Mouse (Mus musculus): ENCODE results near the gene Pacsin1. TPM values are rescaled to one million over a fixed set of nuclear protein-coding genes. Genes with fewer than 3 reads are reported as not detected.

The Pacsin1 gene
- polyA plus RNA-seq, 1 experiment = 0.01 TPM

DNA sequence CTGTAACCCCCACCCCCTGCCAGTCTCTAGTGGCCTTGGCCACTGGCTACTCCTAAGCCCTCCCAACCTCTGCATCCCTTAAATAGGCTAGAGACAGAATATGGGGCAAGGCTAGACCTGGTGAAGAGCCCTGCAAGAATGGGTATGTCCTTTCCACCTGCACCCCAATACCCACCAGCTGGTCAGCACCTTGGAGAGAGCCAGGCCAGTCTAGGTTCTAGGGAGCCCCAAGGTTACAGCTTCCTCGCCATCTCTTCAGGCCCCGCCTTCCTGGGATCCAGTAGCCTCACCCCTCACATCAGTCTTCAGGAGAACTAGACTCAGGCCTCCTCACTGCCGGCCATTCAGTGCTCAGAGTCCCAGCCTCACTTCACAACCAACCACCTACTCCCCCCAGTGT is 69.0 kb downstream of the Pacsin1 start:
- Histone ChIP-seq H3K27me3 (ENCODE audit: control insufficient read depth) (peaks cover 19% of the 10 kb centered on the region), H3K36me3 (ENCODE audit: control insufficient read depth) (no peaks in the 10 kb centered on the region), H3K4me1 (ENCODE audit: control insufficient read depth) (no peaks in the 10 kb centered on the region), H3K9me3 (ENCODE audit: control insufficient read depth, low read length) (no peaks in the 10 kb centered on the region), H3K4me3 (replicated peaks) (no peak overlapping the region)
- TF ChIP-seq GATA1 (IDR thresholded peaks at IDR 0.05; ENCODE audit: low read length) (no peak), TAL1 (IDR thresholded peaks at IDR 0.05; ENCODE audit: low read length) (no peak)

DNA sequence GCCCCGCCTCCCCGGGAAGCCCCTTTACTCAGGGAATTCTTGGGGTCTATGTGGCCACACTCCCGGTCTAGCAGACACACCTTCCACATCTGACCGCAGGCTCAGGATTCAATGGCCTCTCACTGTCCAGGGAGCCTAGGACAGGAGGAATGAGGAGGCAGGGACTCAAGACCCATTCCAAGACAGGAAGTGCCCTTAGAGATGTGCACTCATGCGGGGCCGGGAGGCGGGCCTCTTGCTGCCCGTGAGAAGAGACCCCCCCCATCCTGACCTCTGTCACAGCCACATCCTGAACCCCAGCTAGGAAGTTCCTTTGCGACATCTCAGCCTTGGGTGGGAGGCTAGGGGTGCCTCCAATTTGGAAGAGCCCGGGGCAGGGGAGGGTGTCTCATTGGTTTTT is 69.7 kb downstream of the Pacsin1 start:
- no peaks in the 10 kb centered on the region for H3K36me3 ChIP-seq (ENCODE audit: control insufficient read depth)
- no peaks in the 10 kb centered on the region for H3K9me3 ChIP-seq (ENCODE audit: control insufficient read depth, low read length)
- H3K4me3 ChIP-seq (replicated peaks) = no peak overlapping the region
- H3K4me1 ChIP-seq (ENCODE audit: control insufficient read depth) = no peaks in the 10 kb centered on the region
- TF ChIP-seq GATA1 (IDR thresholded peaks at IDR 0.05; ENCODE audit: low read length) (no peak), TAL1 (IDR thresholded peaks at IDR 0.05; ENCODE audit: low read length) (no peak)
- peaks cover 19% of the 10 kb centered on the region for H3K27me3 ChIP-seq (ENCODE audit: control insufficient read depth)

DNA sequence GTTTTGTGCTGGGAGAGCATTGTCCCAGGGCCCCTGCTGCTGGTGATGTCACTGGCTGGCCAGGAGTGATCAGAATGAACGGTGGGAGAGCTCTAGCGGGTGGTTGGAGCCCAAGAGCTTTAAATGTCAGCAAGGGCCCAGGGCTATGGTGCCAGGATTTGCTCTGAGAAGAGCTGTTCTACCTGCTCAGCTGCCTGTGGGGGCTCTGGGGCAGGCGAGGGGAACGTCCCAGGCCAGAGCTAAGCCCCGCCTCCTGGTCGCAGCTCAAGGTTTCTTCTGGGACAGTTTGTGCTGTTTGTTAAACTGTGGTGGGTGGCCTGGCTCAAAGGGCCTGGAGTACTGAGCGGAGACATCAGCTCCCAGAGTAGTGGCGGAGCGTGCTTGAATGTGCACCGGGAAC is 70.1 kb downstream of the Pacsin1 start:
- Histone ChIP-seq H3K9me3 (ENCODE audit: control insufficient read depth, low read length) (no peaks in the 10 kb centered on the region), H3K27me3 (ENCODE audit: control insufficient read depth) (peaks cover 19% of the 10 kb centered on the region), H3K4me3 (replicated peaks) (no peak overlapping the region), H3K36me3 (ENCODE audit: control insufficient read depth) (no peaks in the 10 kb centered on the region), H3K4me1 (ENCODE audit: control insufficient read depth) (no peaks in the 10 kb centered on the region)
- TF ChIP-seq GATA1 (IDR thresholded peaks at IDR 0.05; ENCODE audit: low read length) = no peak
- TF ChIP-seq TAL1 (IDR thresholded peaks at IDR 0.05; ENCODE audit: low read length) = no peak

DNA sequence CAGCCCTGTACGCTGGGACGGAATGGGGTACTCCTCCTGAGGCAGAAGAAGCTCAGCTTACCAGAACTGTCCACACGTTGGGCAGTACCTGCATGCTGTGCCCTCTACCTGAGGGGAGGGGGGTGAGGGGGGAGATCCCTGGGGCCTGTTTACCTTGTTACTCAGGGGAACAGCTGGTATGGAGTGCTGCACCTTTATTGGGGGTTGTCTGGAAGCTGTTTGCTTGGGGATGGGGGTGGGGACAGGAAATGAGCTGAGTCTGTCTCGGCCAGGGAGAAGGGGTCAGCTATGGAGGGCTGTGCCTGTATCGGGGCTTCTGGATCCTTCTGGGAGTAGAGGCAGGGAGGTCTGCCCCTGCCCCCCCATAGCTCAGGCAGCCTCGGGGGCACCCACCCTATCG is 71.2 kb downstream of the Pacsin1 start:
- TF ChIP-seq TAL1 (IDR thresholded peaks at IDR 0.05; ENCODE audit: low read length) (no peak), GATA1 (IDR thresholded peaks at IDR 0.05; ENCODE audit: low read length) (no peak)
- Histone ChIP-seq H3K36me3 (ENCODE audit: control insufficient read depth) (no peaks in the 10 kb centered on the region), H3K4me3 (replicated peaks) (no peak overlapping the region), H3K4me1 (ENCODE audit: control insufficient read depth) (no peaks in the 10 kb centered on the region), H3K9me3 (ENCODE audit: control insufficient read depth, low read length) (no peaks in the 10 kb centered on the region), H3K27me3 (ENCODE audit: control insufficient read depth) (peaks cover 19% of the 10 kb centered on the region)

DNA sequence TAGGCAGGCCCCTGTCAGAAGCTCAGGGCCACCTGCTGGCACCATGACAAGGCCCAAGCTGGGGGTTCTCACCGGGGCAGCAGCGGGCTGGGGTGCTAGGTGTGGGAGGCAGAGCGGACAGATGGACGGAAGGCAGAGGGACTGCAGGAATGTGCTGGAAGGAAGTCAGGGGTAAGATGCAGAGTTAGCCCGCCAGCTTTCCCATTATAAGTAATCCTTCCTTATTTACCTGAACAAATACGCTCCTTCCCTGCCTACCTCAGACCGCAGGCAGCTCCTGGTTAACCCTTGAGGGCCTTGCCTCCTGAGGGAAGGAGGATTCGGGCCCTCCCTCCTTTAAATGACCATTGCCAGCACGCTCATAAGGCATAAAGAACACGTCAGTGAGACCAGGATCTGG is 73.5 kb downstream of the Pacsin1 start, which contains the start of gene Spdef:
Spdef (minus strand) TSS at position 186 of the 400 bp plus-strand sequence.
- H3K27me3 ChIP-seq (ENCODE audit: control insufficient read depth) = peaks cover 18% of the 10 kb centered on the region
- no peaks in the 10 kb centered on the region for H3K9me3 ChIP-seq (ENCODE audit: control insufficient read depth, low read length)
- peaks cover under 1% of the 10 kb centered on the region for H3K4me1 ChIP-seq (ENCODE audit: control insufficient read depth)
- H3K36me3 ChIP-seq (ENCODE audit: control insufficient read depth) = no peaks in the 10 kb centered on the region
- TF ChIP-seq GATA1 (IDR thresholded peaks at IDR 0.05; ENCODE audit: low read length) (no peak), TAL1 (IDR thresholded peaks at IDR 0.05; ENCODE audit: low read length) (no peak)
- H3K4me3 ChIP-seq (replicated peaks) = no peak within 1 kb of the TSS

DNA sequence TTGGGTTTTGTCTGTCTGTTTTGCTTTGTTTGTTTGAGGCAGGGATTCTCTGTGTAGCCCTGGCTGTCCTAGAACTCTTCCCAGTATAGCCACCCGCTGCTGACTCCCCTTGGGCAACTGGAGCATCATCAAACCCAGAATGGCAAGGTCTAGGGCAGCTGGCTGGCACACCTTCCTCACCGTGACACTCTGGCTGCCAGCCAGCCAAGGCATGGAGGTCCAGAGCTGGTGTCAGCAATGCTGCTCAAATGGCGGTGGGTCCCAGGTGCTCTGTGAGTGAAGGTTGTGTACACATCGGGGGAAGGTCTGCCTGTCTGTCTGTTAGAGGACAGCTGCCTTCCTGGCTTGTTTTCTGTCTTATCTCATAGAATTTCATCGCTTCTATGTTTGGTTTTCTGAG is 76.8 kb downstream of the Pacsin1 start:
- TF ChIP-seq TAL1 (IDR thresholded peaks at IDR 0.05; ENCODE audit: low read length) (no peak), GATA1 (IDR thresholded peaks at IDR 0.05; ENCODE audit: low read length) (no peak)
- no peaks in the 10 kb centered on the region for H3K27me3 ChIP-seq (ENCODE audit: control insufficient read depth)

DNA sequence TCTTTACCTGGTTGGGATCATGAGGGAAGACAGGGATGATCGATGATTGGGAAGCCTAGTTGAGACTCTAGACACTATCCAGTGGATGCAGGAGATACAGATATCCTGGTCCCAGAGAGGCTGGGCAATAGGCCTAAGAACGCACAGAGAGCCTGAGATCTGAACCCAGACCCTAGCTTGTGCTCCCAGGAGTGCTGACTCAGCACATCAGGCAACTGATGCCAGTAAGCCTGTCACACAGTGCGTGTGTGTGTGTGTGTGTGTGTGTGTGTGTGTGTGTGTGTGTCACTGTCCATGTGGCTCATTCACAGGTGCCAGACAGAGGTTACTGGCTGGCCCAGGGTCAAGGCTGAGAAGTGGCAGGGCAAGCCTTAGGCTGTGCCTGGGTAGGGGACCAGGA is 77.4 kb downstream of the Pacsin1 start:
- TF ChIP-seq TAL1 (IDR thresholded peaks at IDR 0.05; ENCODE audit: low read length) = no peak
- TF ChIP-seq GATA1 (IDR thresholded peaks at IDR 0.05; ENCODE audit: low read length) = no peak
- Histone ChIP-seq H3K27me3 (ENCODE audit: control insufficient read depth) (no peaks in the 10 kb centered on the region), H3K9me3 (ENCODE audit: control insufficient read depth, low read length) (no peaks in the 10 kb centered on the region), H3K4me1 (ENCODE audit: control insufficient read depth) (peaks cover 14% of the 10 kb centered on the region), H3K4me3 (replicated peaks) (no peak overlapping the region), H3K36me3 (ENCODE audit: control insufficient read depth) (no peaks in the 10 kb centered on the region)

More for the DNA sequence above, 76.8 kb downstream of the Pacsin1 start:
- H3K4me3 ChIP-seq (replicated peaks) = no peak overlapping the region
- peaks cover 14% of the 10 kb centered on the region for H3K4me1 ChIP-seq (ENCODE audit: control insufficient read depth)
- H3K9me3 ChIP-seq (ENCODE audit: control insufficient read depth, low read length) = no peaks in the 10 kb centered on the region
- H3K36me3 ChIP-seq (ENCODE audit: control insufficient read depth) = no peaks in the 10 kb centered on the region

DNA sequence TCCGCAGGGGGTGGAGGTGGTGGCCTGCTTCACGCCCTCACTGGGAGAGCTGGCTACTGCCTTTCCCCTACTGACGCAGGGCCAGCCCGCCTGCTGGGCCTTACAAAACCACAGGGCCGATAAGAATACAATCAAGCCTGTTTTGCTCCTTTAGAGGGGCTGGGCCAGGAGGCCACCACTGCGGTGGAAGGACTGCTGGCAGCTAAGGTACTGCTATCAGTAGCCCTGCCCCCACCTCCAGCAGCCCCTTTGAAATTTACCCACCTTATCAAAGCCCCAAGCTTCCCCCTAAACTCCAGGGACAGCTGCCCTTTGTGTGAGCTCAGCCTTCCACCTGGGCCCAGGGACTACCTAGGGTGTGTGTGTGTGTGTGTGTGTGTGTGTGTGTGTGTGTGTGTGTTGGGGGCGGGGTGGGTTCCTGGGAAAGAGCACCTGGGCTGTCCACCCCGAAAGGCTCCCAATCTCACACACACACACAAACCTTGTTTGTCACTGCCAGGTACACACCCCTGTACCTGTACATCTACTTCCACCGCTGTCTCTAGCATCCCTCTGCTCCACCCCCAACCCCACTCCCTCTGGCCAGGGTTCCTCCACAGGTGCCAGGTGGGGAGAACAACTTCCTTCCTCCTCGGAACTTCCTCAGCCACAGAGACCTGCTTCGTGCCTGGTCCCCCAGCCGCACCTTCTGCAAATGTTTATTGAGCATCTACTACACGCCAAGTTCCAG is 79.2 kb downstream of the Pacsin1 start:
- H3K4me1 ChIP-seq (ENCODE audit: control insufficient read depth) = peaks cover 14% of the 10 kb centered on the region
- H3K36me3 ChIP-seq (ENCODE audit: control insufficient read depth) = no peaks in the 10 kb centered on the region
- no peaks in the 10 kb centered on the region for H3K9me3 ChIP-seq (ENCODE audit: control insufficient read depth, low read length)
- no peak overlapping the region for H3K4me3 ChIP-seq (replicated peaks)
- H3K27me3 ChIP-seq (ENCODE audit: control insufficient read depth) = no peaks in the 10 kb centered on the region
- TF ChIP-seq GATA1 (IDR thresholded peaks at IDR 0.05; ENCODE audit: low read length) = no peak
- no peak for TF ChIP-seq TAL1 (IDR thresholded peaks at IDR 0.05; ENCODE audit: low read length)

DNA sequence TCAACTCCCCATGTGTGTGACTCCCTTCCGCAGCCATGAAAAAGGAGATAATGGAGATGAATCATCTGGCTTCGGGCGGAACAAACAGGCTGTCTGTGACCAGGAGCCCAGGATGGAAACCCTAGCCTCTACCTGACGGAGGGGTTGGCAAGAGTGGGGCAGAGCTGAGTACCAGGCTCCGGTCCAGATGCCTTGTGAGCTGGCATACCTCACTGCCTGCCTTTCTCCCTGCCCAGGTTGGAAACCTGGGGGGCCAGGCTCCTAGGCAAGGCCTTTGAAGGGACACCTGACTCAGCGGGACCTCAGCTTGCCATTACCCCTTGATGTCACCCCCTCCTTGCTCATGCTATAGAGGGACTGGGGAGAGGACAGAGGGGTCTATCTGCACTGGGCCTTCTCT is 85.7 kb downstream of the Pacsin1 start:
- Histone ChIP-seq H3K9me3 (ENCODE audit: control insufficient read depth, low read length) (no peaks in the 10 kb centered on the region), H3K4me1 (ENCODE audit: control insufficient read depth) (no peaks in the 10 kb centered on the region), H3K36me3 (ENCODE audit: control insufficient read depth) (no peaks in the 10 kb centered on the region), H3K4me3 (replicated peaks) (no peak overlapping the region), H3K27me3 (ENCODE audit: control insufficient read depth) (no peaks in the 10 kb centered on the region)
- no peak for TF ChIP-seq GATA1 (IDR thresholded peaks at IDR 0.05; ENCODE audit: low read length)
- TF ChIP-seq TAL1 (IDR thresholded peaks at IDR 0.05; ENCODE audit: low read length) = no peak
